Mouse (Mus musculus) spleen, postnatal 10 days (tissue): Measurements from ENCODE around the gene Mgst2.

ENCODE experiments used
- DNase-seq, 2 experiments: peaks; one replicate each; pipeline ENCODE4 v3.0.0; 2021 to 2022; ENCODE audit warnings: low spot score in 2 of 2

The Mgst2 gene

DNA sequence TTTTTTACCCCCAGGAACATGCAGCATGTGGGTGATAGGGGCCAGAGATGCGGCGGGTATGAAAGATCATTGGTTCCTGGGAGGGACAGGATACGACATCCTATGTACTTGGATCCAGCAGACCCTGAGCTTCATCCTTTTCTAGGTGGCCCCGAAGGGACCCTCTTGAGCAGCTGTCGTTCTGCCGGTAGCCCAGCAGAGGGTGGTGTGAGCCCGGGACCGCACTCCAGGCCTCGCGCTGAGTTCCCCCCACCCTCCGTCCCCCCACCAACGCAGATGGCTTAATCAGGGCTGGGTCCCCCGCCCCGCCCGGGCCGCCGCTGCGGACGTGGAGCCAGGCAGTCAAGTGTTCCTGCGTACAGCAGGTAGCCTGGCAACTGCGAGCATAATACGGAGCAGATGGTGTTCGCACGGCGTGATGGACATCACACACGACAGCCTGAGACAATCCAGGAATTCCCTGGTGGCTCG, 41.2 kb downstream of the Mgst2 start:
- DNase-seq: peak; percentile 38 to 68

DNA sequence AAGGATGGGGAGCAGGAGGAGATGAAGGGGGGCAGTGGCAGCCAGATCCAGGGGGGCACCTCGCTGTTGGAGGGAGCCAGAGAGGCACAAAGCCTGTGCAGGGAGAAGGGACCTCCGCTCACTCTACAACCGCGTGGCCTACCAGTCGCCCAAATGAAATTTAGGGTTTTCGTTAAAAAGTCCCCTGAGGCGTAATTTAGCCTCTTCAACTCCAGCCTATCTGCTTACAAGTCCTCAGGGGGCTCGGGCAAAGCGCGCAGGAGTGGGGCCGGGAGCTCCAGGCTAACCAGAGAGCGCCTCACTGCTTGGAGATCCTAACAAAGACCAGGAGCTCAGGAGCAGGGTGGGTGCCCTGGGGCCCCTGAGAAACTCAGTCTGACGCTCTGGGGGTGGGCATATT, 41.8 kb downstream of the Mgst2 start:
- no peak for DNase-seq

DNA sequence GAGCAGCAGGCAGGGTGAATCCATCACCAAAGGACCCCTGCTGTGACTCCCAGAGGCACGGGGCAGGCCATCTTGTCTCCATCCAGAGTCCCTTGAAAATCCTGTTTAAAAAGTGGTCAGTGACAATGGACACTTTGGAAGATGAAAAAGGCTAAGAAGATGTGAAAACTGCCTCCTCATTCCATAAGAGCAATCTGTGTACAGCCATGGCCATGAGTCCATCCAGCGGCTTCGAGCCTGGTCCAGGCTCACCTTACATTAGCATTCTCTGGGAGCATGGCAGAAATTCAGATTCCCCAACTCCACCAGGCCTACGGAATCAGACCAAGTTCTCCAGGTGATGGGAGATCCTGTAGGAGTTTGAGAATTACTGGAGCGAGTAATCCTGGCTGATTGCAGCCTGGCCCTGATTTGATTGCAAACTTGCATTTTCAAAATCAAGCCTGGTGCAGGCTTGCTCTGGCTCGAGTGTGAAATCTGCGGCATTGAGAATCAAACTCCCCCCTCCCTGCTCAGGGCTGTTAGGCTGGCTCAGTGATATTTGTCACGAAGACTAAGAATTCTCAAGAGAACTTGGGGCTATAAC, 42.6 kb downstream of the Mgst2 start:
- no peak for DNase-seq

DNA sequence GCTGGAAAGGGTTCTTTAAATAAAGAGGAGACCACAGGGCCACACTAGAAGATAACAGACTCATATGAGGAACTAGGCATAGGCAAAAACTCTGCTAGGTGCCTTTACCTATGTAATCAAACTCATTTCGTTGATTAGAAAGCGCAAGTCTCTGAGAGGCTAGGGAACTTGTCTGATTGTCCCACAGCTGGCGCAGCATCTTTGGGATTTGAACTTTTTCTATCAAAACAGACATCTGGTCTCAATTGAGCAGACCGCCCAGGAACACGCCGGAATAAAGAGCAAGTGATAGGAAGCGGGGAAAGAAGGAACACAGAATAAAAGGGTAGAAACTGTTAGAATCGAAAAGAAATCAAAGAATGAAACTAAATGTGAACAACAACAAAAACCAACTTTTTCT, 43.3 kb downstream of the Mgst2 start:
- no peak for DNase-seq

DNA sequence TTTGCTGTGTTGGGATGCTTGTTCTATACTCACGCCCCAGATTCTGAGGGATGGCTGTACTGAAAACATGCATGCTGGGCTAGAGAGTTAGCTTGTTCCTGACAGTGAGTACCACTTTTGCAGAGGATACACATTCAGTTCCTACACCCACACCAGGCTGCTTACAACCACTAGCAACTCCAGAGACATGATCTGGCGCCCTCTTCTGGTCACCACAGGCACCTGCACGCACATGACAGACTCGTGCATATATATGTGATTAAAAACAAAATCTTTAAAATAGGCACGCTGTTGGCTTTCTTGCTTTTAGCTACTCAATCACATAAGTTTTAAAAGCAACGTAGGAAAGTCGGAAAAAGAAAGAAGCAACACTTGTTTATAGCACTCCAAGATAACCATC, 45.1 kb downstream of the Mgst2 start:
- peak in 1 of 2 experiments; percentile 48 for DNase-seq

DNA sequence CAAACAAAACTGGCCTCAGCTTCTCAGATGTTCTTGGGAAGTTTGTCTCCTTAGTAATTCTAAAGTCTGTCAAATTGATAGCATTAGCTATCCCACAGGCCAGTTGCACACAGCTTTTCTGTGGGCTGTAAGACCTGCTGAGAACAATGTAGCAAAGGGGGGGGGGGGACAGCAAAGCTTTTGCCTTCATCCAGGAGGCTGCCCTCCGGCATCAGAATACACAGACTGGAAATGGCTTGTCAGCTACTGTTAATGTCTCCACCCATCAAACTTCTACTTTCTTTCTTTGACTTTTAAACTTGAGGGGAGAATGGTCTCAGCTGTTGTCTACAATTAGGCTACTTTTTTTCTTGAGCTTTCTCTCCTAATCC, 48.2 kb downstream of the Mgst2 start:
- DNase-seq: no peak

DNA sequence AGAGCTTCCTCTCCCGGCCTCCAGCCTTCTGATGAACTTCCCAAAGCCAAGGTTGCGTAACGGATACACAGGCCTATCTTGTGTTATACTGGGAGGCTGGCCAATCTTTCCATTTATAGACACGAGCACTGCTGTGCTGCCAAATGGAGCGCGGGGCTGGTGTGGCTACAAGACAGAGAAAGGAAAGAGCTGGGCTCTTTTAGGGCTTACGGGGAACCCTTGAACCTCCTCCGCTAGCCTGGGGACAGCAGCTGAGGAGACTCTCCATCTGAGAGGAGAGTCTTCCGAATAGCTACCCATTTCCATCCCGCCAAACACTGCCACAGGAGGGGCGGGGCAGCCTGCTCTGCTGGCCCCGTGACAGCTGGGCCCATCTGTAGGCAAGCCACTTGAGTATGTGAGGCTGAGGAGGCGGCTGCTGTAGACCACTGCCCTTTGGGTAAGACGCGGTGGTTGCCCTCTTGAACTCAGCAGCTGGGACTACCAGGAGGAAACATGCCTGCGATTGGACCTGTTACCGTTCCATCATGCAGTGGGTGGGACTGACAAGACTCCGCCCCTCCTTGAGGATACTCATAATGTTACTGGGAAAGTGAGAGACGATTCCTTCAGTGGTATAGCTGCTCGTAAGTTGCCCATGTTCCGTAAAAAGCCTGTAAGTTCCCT, 48.7 kb downstream of the Mgst2 start:
- DNase-seq: peak; percentile 59 to 76

DNA sequence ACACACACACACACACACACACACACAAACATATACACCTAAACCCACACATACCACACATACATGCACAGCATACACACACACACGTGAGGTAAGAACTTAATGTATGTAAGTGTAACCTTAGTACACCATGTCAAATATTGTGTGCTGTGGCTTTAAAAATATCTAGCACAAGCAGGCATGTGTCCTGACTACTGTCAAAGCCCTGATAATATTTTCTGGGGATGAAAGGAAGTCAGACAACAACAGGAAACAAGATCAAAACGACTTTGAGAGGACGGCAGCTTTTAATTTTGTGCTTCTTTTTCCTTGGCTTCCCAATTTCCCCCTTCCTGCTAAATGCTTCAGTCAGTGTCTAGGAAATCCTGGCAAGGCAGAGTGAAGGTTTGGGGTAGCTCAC, 52.2 kb downstream of the Mgst2 start:
- no peak for DNase-seq

DNA sequence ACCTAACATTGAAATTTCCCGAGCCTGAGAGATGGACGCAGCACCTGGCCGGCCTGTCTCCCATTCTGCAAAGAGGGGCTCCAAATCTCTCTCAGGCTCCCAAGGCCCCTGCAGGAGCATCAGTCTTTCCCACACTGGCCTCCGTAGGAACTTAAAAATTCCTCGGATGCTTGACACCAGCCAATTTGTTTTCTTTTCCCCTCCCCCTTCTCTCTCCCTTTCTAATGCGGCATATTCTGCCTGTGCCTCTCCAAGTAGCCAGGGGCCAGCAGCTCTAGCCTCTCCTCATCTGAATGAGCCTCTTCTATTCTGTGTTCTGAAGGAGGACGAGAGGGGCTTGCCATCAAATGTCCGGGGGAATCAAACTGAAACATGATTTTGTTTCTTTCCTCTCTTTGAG, 53.1 kb downstream of the Mgst2 start:
- DNase-seq: no peak

DNA sequence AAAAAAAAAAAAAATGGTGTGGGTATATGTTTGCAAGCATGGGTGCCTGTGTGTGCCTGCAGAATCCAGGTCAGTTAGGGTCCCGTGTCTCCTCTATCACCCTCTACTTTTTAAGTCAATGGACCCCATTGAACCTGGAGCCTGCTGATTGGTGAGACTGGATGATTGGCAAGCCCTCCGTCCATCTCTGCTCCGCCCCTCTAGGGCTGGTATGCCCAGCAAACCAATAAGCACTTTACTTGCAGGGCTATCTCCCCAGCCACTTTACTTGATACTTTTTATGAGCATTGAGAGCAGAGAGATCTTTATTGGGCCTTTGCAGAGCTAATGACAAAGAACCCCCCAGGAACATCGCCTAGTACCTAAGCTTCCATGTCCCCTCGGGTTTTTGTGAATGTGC, 54.3 kb downstream of the Mgst2 start:
- DNase-seq: no peak

DNA sequence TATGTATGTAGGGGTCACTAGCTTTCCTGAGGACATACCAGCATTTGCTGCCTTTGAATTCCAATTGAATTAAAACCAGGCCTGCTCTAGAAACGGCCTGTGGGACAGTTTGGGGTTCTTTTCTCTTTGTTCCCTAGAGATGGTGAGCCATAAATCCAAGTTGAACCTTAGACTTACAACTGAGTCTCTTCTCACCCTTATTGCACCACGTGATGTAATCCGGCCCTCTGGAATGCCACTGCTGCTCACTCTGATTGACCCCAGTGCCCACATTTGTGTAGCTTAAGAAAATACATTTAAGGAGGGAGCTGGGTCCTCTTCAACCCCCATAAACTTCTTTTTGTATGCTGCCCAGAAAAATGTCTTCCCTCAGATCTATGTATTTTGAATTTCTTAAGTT, 57.3 kb downstream of the Mgst2 start:
- no peak for DNase-seq

DNA sequence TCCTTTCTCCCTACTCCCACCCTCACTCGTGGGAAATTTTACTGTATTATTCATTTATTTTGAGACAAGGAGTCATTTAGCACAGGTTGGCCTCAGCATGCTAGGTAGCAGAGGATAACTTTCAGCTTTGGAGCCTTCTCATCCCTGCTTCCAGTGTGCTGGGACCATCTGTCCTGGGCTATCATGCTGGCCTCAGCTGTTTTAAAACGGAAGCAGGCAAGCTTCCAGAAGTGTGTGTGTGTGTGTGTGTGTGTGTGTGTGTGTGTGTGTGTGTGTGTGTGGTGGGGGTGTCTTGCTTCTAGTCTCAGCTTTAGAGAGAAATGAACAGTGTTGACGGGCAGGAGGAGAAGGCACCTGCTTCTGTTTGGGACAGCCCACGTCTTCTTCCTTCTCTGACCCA, 57.7 kb downstream of the Mgst2 start:
- no peak for DNase-seq

DNA sequence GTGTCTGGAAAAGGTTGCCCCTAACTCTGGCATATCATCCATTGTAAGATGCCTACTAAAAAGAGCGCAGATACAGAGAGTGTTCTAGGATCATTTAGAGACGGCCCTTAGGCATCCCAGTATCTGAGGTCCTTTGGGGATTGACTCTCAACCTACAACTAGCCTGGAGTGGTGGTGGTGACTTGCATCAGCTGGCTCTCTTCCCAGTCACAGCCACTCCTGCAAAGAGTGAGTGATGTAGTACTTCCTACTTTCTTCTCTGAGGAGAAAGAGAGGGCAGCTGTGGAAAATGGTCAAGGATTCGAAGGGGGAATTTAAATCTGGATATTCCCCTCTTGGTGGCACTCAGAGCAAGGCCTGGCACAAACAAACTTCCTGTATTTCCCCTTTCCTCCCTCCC, 59.2 kb downstream of the Mgst2 start:
- DNase-seq: no peak

DNA sequence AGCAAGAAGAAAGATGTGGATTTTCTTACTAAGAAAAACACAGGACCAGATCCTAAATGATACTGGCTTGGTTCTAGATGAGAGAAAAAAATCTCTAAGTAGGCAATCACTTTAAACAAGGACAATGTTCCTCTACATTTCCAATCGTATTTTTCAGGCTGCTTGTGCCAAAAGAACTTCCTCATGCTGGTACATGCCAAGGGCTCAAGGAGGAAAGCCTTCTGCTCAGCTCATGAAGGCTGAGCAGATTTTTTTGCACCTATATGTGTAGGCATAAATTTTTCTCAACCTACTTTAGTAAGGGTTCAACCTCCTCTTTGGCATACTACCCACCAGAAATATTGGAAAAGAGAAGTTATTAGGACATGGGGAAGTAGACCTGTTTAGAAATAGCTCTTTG, 59.8 kb downstream of the Mgst2 start:
- DNase-seq: no peak

DNA sequence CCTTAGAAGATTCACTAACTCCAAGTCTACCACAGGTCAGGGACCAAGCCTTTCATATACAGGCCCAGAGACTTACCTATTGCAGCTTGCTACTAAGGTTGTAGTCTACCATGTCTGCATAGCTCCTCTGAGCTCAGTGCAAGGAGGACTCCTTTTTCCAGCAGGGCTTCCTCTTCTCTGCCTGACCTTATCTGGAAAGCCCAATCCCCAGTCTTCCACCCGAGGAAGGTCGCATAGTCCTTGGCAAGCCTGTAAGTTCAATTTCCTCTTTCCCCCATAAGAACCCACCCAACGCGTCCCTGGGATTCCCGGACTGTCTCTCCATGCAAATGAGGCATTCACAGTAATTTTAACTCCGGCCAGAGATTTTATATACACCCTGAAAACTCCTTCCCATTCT, 66.1 kb downstream of the Mgst2 start:
- no peak for DNase-seq

DNA sequence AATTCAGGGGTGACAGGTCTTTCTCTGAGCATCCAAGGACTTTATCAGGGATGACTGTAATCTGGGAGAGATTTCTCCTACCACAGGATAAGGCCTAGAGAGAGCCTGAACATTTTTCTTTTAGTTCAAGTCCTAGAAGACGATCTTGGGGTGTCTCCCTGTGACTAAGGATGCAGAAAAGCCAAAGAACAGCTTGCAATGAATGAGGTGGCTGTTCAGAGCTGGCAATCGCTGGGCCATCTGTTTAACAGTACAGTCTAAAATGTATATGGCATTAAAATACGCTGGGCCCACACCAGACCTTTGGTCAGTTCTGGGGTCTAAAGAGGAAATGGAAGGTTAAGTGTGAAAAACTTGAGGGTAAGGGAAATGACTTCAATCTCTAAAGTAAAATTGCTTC, 67.3 kb downstream of the Mgst2 start:
- no peak for DNase-seq

DNA sequence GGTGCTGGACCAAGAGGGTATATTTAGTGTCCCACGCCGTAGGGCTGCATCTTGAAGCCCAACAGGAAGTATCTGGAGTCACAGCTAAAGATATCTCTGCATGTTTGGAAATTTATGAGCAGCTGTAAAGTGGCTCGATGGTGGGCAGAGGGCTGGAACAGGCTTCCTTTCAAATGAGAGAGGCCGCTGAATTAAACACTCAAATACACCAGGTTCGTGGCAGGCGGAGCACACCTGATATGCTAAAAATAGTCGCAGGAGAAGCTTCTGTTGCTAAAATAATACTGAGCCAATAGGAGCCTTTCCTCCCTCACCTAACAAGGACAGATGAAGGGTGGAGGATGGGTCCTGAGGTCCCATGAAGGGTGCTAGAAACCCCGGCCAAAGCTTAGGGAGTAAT, 67.8 kb downstream of the Mgst2 start:
- DNase-seq: peak in 1 of 2 experiments; percentile 29

DNA sequence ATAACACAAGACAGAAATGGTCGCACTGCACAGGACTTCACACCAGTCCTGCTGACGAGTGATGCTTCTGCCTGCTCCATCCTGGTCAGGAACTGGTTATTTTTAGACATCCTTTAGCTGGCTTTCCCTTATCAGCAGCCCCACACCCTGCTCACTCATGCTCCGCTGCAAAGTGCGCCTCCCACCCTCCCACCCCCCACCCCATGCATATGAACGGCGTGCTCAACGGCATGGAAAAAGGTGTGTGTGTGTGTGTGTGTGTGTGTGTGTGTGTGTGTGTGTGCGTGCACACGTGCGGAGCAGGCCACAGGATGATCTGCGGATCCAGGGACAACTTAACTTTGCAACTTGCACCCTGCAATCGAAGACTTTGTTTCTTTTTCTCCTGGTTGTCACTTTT, 68.3 kb downstream of the Mgst2 start:
- peak in 1 of 2 experiments; percentile 51 for DNase-seq

DNA sequence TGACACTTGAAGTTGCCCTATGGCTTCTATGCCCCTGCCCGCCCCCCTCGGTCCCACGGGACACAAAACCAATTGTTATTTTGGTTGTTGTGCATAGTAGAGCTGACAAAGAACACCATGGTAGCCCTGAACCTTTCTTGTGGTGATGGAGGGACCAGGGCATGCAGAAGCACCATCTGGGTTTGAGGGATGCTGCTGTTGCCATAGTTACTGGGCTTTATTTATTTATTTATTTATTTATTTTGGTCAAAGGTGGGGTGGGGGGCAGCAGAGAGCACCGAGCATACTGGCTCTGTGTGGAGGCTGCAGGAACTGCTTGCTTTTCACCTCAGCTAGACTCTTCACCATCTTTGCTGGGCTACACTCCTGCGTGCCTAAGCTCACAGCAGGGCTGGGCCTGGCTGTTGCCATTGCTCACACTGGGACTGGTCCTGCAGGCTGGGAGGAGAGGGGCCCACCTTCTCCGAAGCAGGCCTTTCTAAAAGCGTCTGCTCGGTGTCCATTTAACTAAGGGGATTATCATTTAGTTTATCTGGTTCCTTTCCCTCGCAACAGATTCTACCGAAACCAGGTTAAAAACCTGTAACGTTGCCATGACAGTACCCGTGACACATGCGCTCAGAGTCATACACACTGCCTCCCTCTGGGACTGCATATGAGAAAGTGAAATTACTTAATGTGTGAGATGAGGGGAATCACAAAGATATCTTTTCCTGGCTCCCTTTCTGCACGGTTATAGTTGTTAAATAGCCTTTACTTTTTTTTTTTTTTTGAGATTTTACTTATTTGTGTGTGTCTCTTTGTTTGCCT, 69.2 kb downstream of the Mgst2 start:
- DNase-seq: no peak

DNA sequence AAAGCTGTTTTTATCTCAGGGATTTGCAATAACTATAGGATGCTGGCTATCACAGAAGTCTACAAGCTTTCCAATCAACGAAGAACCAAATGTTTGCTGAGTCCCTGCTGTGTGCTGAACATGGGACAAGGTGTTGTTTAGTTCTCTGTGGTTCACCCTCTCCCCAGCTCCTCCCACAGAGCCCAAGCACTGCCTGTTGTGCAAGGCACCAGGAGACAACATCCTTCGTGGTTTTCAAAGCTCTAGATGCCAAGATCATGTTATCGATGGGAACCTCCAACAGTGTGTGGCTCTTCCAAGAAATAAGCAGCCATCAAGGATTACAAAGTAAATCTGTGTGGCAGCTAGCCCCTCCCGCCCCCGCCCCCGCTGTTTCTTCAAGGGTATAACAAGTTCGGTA, 70.5 kb downstream of the Mgst2 start:
- DNase-seq: no peak

DNA sequence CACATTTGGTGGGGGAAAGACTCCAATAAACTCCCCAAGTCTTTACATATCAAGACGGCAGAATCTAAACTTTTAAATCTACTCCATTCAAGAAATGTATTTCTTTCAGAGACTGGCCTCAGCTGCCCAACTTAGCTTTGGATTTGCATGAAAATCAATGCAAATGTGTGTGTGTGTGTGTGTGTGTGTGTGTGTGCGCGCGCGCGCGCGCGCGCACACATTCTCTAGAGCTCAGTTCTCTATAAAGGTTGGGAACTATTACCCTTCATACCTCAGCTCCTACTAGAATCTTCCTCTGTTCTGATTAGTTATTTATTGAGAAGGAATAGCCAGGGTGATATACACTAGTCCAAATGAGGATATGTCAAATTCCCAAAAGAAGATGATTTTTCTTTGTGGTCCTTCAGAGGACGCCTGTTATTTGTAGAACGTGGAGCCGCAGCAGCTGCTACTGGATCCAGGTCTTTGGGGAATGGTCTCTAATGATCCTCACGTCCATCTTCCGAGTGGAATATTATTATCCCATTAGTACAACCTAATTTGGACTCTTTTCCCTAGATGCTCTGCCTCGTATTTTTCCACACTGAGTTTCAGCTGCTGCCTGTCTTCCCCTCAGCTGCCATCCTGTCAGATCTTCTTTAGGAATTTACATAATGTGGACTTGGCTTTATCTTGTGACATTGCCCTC, 71.9 kb downstream of the Mgst2 start:
- no peak for DNase-seq
